Comparison of ENCODE assay signal across 19 mouse cellular contexts in the genomic region with DNA sequence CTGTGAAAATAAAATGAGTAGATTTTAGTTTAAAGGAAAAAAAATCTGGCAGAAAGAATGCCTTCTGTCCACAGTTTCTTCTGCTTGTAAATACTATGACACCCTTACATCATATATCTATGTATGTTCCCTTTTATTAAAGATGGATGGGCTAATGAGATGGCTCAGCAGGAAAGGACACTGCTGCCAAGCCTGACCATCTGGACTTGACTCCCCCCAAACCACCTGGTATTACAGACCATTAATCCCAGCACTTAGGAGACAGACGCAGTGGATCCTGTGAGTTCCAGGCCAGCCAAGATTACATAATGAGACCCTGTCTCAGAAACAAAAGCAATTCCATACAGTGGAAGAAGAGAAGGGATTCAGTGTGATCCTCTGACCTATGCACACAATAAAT. TPM values are rescaled to one million over a fixed set of nuclear protein-coding genes. Genes with fewer than 3 reads are reported as not detected.
DNase-seq lines count a peak whose midpoint lies in the region; TF ChIP-seq lines count a peak whose summit lies in the region.
"Had no signal": no experiment of that assay in that cellular context is flagged by ENCODE, and none has a peak within 500 bp of the region (broad histone marks: within the 10 kb centered on the region; RNA-seq: fewer than 3 reads in every experiment).

No protein-coding gene starts in this region.

- H3K4me3 ChIP-seq in layer of hippocampus, adult 2 months, result no peak overlapping the region; the same call in 1 of the 2 replicates
- H3K4me3 ChIP-seq: gastrocnemius, adult 2 months; heart, embryonic 13.5 days; limb, embryonic 13.5 days; liver, embryonic 13.5 days had no signal

- no peak for DNase-seq in layer of hippocampus, adult 2 months (ENCODE audit: low spot score in 2 of 2)
- no peak for DNase-seq in layer of hippocampus, postnatal 36 days
- peak; percentile 64 for DNase-seq in cerebellum, adult 11 months
- peak; percentile 87 to 90 for DNase-seq in cerebellum, postnatal 10 days
- no peak for DNase-seq in right cerebral cortex, postnatal 4 days
- DNase-seq in gastrocnemius, postnatal 10 days, result no peak
- no peak for DNase-seq in frontal cortex, postnatal 10 days (ENCODE audit: low spot score in 2 of 2)
- DNase-seq: B cell, adult 2 months; embryo, embryonic 11 days; gastrocnemius, adult 2 months; heart, postnatal 36 days; kidney, postnatal 36 days; layer of hippocampus, adult 9-11 months; liver, embryonic 13.5 days; lung, embryonic 14.5 days; spleen, adult 18-20 months; thymus, adult 18-20 months had no signal

- H3K27ac ChIP-seq in layer of hippocampus, adult 2 months, result peak overlapping the region; percentile 44; the same call in 1 of the 2 replicates
- H3K27ac ChIP-seq: gastrocnemius, adult 2 months; heart, embryonic 13.5 days; limb, embryonic 13.5 days; liver, embryonic 13.5 days had no signal

- TF ChIP-seq CTCF in layer of hippocampus, adult 2 months (conservative IDR thresholded peaks at IDR 0.05), result no peak

RNA-seq across cellular contexts. Expression of gene Gm28048, which starts 3.2 kb away (rescaled TPM):
- total RNA-seq in layer of hippocampus, adult 2 months (2021), result 10 to 100 TPM in 1 of 2 experiments, 1 to 10 TPM in 1; 9.3 to 11.1 TPM
- 10 to 100 TPM in 1 of 2 experiments, 1 to 10 TPM in 1; 9.2 to 11.3 TPM for total RNA-seq in layer of hippocampus, postnatal 36 days (2021)
- total RNA-seq in gastrocnemius, postnatal 10 days (2021), result 1 to 10 TPM; 3.9 to 5.9 TPM

RNA-seq across cellular contexts. Expression of gene Commd1, which starts 3.5 kb away (rescaled TPM):
- total RNA-seq in layer of hippocampus, adult 2 months (2021), result 10 to 100 TPM; 51.2 to 60.4 TPM
- total RNA-seq in layer of hippocampus, postnatal 36 days (2021), result 10 to 100 TPM; 52.6 to 64.1 TPM
- total RNA-seq in gastrocnemius, postnatal 10 days (2021), result 100 to 1,000 TPM; 140 to 151 TPM

RNA-seq across cellular contexts. Expression of gene Zrsr1, which starts 6.9 kb away (rescaled TPM):
- total RNA-seq in layer of hippocampus, adult 2 months (2021), result 10 to 100 TPM; 67.3 to 67.9 TPM
- total RNA-seq in layer of hippocampus, postnatal 36 days (2021), result 10 to 100 TPM; 62.7 to 63.7 TPM
- 10 to 100 TPM in 1 of 2 experiments, 1 to 10 TPM in 1; 9.7 to 11.4 TPM for total RNA-seq in gastrocnemius, postnatal 10 days (2021)

RNA-seq across cellular contexts. Expression of gene Cct4, which starts 11.6 kb away (rescaled TPM):
- total RNA-seq in layer of hippocampus, adult 2 months (2021), result 100 to 1,000 TPM; 100 TPM
- total RNA-seq in layer of hippocampus, postnatal 36 days (2021), result 100 to 1,000 TPM; 118 to 121 TPM
- 100 to 1,000 TPM; 118 to 122 TPM for total RNA-seq in gastrocnemius, postnatal 10 days (2021)

RNA-seq across cellular contexts. Expression of gene Fam161a, which starts 28.6 kb away (rescaled TPM):
- 1 to 10 TPM; 4.6 to 5.2 TPM for total RNA-seq in layer of hippocampus, adult 2 months (2021)
- total RNA-seq in layer of hippocampus, postnatal 36 days (2021), result 1 to 10 TPM; 3.4 to 5.6 TPM
- 1 to 10 TPM; 2.7 to 3.3 TPM for total RNA-seq in gastrocnemius, postnatal 10 days (2021)

Comparison
In these comparisons a context has a peak if more than half of its experiments do, and no peak if none do; other contexts are left out.
1. DNase-seq: peak in cerebellum, adult 11 months (single experiment) and cerebellum, postnatal 10 days (2 of 2); none in layer of hippocampus, adult 2 months (0 of 2), layer of hippocampus, postnatal 36 days (0 of 2), right cerebral cortex, postnatal 4 days (single experiment), gastrocnemius, postnatal 10 days (single experiment) and frontal cortex, postnatal 10 days (0 of 2).
2. RNA of gene Zrsr1, which starts 6.9 kb away (total RNA-seq): 67.3 to 67.9 TPM in layer of hippocampus, adult 2 months and 62.7 to 63.7 TPM in layer of hippocampus, postnatal 36 days; 9.7 to 11.4 TPM in gastrocnemius, postnatal 10 days; every median in the first group is over 4 times any median in the second.